Mouse (Mus musculus): ENCODE data around the gene Pla2g15. TPM values are rescaled to one million over a fixed set of nuclear protein-coding genes. Genes with fewer than 3 reads are reported as not detected.
A peak's percentile ranks its signal among the peaks of the same experiment; 100 is the strongest.

Pla2g15 gene
- polyA plus RNA-seq, 1 experiment from 2014 or later: 24.0 TPM

DNA sequence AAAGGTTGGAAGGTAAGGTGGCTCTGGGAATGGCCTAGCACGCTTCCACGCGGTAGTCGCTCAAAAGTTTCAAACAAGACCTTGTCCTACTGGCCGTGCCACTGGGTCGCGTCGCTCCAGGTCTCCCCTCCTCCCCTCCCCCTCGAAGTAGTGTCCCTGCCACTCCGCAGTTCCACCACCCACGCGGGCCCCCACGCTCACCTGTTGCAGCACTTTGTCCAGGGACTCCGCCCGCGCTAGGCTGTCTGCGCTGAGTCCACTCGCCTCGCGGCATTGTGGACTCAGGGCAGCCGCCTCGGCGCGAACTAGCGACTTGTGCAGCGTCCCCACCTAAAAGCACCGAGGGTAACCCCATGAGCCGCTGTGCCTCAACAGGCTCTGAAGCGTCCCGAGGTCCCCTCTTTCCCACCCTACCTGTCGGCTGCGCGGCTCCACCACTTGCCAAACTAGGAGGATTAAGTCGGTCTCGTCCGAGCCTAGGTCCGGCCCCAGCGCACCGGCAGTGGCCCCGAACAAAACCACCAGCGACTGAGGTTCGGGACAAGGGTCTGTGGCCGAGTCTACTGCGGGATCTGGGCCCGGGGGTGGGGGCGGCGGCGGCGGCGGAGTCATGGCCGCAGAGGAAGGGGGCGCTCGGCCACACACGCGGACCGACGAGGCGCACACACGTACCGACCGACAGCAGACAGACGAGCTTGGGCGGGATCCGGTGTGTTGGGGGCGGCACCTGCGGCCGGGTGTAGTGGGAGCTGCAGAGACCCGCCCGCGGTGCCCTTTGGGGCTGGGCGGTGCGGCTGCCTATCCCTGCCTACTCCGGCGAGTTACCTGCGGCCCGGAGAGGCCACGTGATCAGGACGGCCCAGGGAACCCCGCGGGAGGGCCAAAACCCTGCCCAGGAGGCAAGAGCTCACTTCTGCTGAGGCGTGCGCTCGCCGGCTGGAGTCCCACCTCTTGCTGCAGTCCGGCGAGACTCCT, 13.8 kb upstream of the Pla2g15 start, which contains the start of gene Esrp2:
Gene Esrp2 (minus strand): TSS at position 819 of the 975 bp plus-strand sequence.
- ATAC-seq (ENCODE audit: low FRiP score, low read depth): no peak
- 1% methylated on average over 83 of the region's 86 CpGs for WGBS
- Histone ChIP-seq H3K4me2 (peak within 1 kb of the TSS; percentile 73), H3K36me3 (no peaks in the 10 kb centered on the region), H3K4me1 (replicated peaks) (peaks cover 25% of the 10 kb centered on the region), H3K27ac (replicated peaks) (no peak within 1 kb of the TSS), H3K4me3 (peak within 1 kb of the TSS; percentile 46), H3K9me3 (no peaks in the 10 kb centered on the region), H3K27me3 (peaks cover 67% of the 10 kb centered on the region), H3K9ac (peak within 1 kb of the TSS; percentile 40)

DNA sequence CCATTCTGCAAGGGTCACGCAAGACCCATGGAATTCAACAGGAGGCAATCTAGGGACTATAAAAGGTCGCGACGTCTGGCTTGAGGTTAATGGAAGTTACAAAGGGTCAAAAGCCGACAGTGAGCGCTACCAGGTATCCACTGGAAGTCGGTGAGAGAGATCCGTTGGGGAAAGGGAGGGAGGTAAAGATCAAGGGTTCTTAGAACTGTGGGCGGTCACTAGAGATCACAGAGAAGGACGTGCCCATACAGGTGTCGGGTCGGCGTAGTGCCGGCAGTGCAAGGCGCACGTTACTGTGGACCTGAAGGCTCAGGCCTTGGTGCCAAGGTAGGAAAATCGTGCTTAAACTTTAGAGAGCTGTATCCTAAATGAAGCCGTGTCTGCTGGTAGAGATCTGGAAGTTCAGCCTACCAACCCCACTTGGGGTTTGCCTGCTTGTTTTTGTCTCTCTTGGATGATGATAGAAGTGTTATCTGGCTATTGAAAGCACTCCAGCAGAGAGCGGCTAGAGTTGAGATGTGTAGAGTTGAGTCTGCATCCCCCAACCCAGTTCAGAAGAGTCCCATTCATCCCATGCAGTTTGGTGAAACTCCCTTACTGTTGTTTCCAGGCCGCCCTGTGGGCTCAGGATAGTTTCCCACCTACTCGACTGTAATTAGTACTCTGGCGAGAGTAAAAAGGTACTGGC, 12.8 kb upstream of the Pla2g15 start:
- Histone ChIP-seq H3K36me3 (no peaks in the 10 kb centered on the region), H3K9me3 (no peaks in the 10 kb centered on the region), H3K9ac (peak overlapping the region; percentile 40), H3K4me3 (peak overlapping the region; percentile 46), H3K27ac (replicated peaks) (no peak overlapping the region), H3K4me2 (peak overlapping the region; percentile 73), H3K4me1 (replicated peaks) (peaks cover 25% of the 10 kb centered on the region), H3K27me3 (peaks cover 67% of the 10 kb centered on the region)
- WGBS: 5% methylated on average over 22 of the region's 22 CpGs
- no peak; the same call in 1 of the 2 replicates for ATAC-seq (ENCODE audit: low FRiP score, low read depth)

DNA sequence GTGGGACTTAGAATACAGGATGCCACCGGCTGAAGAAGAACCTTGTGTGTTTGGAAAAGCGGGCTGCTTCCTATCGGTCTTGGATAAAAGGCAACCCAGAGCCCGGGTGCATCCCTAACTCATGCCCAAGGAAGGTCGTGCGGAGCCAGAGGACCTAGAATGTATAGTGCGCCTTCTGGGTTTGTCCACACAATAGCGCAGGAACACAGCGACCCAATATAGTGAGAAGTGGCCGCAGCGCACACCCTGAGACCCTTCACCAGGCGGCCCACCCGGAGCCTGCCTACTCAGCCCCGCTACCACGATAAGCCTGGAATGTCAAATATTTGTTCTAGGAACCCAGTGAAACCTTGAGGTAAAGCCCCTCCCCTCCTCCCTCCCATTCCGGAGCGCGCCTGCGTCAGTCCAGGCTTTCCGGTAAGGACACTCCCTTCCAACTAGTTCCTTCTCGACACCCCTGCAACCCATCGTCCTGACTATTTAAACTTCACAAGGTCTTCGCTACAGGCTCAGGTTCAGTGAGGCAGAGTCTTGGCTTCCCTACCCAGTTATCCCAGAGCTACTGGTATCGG, 12.2 kb upstream of the Pla2g15 start:
- H3K9me3 ChIP-seq: no peaks in the 10 kb centered on the region
- peaks cover 25% of the 10 kb centered on the region for H3K4me1 ChIP-seq (replicated peaks)
- ATAC-seq (ENCODE audit: low FRiP score, low read depth): no peak
- no peak overlapping the region for H3K27ac ChIP-seq (replicated peaks)
- peak overlapping the region; percentile 40 for H3K9ac ChIP-seq
- WGBS: under 1% methylated on average over 24 of the region's 24 CpGs
- H3K4me3 ChIP-seq: peak overlapping the region; percentile 46
- H3K36me3 ChIP-seq: no peaks in the 10 kb centered on the region
- peak overlapping the region; percentile 73 for H3K4me2 ChIP-seq
- peaks cover 67% of the 10 kb centered on the region for H3K27me3 ChIP-seq

DNA sequence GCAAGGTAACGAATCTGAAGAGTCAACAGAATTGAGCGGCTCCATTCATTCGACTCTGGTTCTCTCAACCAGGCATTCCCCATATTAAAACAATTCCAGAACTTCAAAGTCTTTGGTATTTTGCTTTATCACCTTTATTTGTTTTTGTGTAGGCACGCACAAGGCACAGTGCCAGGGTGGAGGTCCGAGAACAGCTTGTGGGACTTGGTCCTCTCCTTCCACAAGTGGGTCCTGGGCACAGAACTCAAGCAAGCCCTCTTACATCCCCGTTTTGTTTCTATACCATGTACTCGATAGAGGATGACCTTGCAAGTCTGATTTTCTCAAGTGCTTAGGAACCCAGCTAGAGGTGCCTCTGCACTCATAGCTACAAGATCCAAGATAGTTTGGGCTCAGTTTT, 11.6 kb upstream of the Pla2g15 start:
- no peak for ATAC-seq (ENCODE audit: low FRiP score, low read depth)
- Histone ChIP-seq H3K4me2 (peak overlapping the region; percentile 73), H3K27ac (replicated peaks) (no peak overlapping the region), H3K4me3 (peak overlapping the region; percentile 46), H3K9me3 (no peaks in the 10 kb centered on the region), H3K27me3 (peaks cover 63% of the 10 kb centered on the region), H3K4me1 (replicated peaks) (peaks cover 25% of the 10 kb centered on the region), H3K36me3 (no peaks in the 10 kb centered on the region), H3K9ac (peak overlapping the region; percentile 40)
- WGBS: 18% methylated on average over 7 of the region's 7 CpGs

DNA sequence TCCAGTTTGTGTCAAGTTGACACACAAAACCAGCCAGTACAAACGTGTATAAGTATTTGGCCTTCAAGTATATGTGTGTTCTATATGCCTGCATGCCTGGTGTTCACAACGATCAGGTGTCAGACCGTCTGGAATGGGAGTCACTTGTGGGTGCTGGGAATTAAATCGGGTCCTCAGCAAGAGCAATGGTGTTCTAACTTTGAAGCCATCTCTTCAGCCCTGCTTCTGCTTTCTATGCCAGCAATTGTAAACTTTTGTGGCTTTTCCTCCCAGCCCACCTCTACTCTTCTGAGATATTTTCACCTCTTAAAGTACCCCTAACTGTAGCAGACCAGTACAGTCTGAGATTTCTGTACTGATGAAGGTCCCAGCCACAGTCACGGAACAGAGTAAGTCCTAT, 10.0 kb upstream of the Pla2g15 start:
- no peak overlapping the region for H3K9ac ChIP-seq
- H3K36me3 ChIP-seq: no peaks in the 10 kb centered on the region
- H3K9me3 ChIP-seq: no peaks in the 10 kb centered on the region
- WGBS: 67% methylated on average over 5 of the region's 5 CpGs
- peaks cover 25% of the 10 kb centered on the region for H3K4me1 ChIP-seq (replicated peaks)
- no peak for ATAC-seq (ENCODE audit: low FRiP score, low read depth)
- peaks cover 48% of the 10 kb centered on the region for H3K27me3 ChIP-seq
- no peak overlapping the region for H3K27ac ChIP-seq (replicated peaks)
- H3K4me2 ChIP-seq: no peak overlapping the region
- H3K4me3 ChIP-seq: no peak overlapping the region

DNA sequence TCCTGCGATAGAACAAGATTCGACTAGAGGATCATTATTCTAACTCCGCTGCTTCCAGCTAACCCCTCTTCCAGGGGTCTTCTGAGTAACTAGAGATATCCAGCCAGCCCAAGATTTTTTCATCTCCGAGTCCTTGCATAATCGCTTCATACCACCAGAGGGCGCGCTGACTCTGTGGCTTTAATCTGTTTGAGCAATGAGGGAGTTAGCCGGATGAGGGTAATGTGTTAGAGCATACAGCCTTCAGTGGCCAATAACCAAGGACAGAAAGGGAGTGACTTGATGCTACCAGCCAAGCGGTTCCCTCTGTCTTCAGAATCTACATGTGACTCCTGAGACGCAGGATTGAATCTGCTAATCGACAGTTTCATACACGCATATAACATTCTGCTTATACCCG, 9.4 kb upstream of the Pla2g15 start:
- no peaks in the 10 kb centered on the region for H3K9me3 ChIP-seq
- 0 out of 2 replicates have a peak, but pooled peaks have one; percentile 49 for ATAC-seq (ENCODE audit: low FRiP score, low read depth)
- no peak overlapping the region for H3K9ac ChIP-seq
- H3K36me3 ChIP-seq: no peaks in the 10 kb centered on the region
- no peak overlapping the region for H3K4me3 ChIP-seq
- H3K27me3 ChIP-seq: peaks cover 42% of the 10 kb centered on the region
- H3K4me2 ChIP-seq: no peak overlapping the region
- no peak overlapping the region for H3K27ac ChIP-seq (replicated peaks)
- peaks cover 23% of the 10 kb centered on the region for H3K4me1 ChIP-seq (replicated peaks)
- WGBS: 15% methylated on average over 13 of the region's 13 CpGs

DNA sequence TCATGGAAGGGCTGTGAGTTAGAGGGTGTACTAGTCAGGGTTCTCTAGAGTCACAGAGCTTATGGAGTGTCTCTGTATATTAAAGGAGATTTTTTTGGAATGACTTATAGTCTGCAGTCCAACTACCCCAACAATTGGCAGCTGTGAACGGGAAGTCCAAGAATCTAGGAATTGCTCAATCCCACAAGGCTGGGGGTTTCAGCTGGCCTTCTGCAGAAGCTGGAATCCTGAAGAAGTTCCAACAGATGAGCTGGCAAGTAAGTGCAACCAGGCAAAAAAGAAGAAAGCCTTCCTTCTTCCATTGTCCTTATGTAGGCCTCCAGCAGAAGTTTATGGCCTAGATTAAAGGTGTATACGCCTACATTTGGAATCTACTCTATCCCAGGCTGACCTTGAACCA, 4.9 kb upstream of the Pla2g15 start:
- no peak overlapping the region for H3K4me2 ChIP-seq
- H3K27me3 ChIP-seq: no peaks in the 10 kb centered on the region
- H3K4me1 ChIP-seq (replicated peaks): peaks cover 3% of the 10 kb centered on the region
- H3K36me3 ChIP-seq: no peaks in the 10 kb centered on the region
- no peak overlapping the region for H3K27ac ChIP-seq (replicated peaks)
- 97% methylated on average over 2 of the region's 2 CpGs for WGBS
- H3K9ac ChIP-seq: no peak overlapping the region
- no peak overlapping the region for H3K4me3 ChIP-seq
- no peaks in the 10 kb centered on the region for H3K9me3 ChIP-seq
- no peak for ATAC-seq (ENCODE audit: low FRiP score, low read depth)

DNA sequence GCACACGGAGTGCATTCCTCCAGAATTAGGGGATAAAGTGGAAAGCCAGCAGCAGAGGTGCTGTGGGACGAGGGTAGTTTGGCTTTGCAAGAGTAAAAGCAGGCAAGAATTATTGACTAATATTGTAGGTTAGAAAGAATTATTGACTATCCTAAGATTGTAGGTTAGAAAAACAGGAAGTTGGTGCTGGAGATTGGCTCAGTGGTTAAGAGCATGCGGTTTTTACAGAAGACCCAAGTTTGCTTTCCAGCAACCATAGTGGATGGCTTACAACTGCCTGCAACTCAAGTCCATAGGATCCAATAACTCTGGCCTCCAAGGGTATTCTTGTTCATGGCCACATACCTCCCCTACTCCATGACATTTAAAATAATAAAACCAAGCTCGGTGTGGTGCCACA, 4.2 kb upstream of the Pla2g15 start:
- Histone ChIP-seq H3K4me2 (no peak overlapping the region), H3K36me3 (no peaks in the 10 kb centered on the region), H3K4me1 (replicated peaks) (peaks cover 8% of the 10 kb centered on the region), H3K9ac (no peak overlapping the region), H3K27ac (replicated peaks) (no peak overlapping the region), H3K4me3 (no peak overlapping the region), H3K27me3 (no peaks in the 10 kb centered on the region), H3K9me3 (no peaks in the 10 kb centered on the region)
- WGBS: 92% methylated on average over 4 of the region's 4 CpGs
- no peak for ATAC-seq (ENCODE audit: low FRiP score, low read depth)

DNA sequence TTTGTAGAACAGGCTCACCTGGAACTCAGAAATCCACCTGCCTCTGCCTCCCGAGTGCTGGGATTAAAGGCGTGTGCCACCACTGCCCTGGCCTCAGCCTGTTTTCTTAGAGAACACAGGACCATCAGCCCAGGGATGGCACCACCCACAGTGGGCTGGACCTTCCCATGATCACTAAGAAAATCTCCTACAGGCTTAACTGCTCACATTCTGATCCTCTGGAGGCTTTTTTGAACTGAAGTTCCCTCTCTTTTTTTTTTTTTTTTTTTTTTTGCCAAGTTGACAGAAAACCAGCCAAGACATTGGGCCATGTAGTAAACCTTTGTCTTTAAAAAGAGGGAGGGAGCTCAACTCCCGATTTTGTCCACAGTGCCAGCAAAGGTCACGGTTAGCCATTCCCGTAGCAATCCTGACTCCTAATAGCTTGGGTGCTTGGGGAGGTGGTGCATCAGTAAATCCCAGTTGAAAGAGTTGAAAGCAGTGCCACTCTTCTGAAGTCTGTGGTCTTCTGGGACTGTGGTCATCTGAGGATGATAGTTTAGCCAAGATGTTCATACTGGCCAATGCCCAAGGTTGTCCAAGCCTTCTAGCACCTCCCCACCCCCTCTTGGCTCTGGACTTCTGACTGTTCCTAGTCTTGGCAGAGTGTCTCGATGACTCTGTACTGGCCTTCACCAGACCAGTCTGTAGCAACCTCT, 2.2 kb upstream of the Pla2g15 start:
- no peaks in the 10 kb centered on the region for H3K9me3 ChIP-seq
- H3K27ac ChIP-seq (replicated peaks): no peak overlapping the region
- no peak overlapping the region for H3K4me2 ChIP-seq
- H3K4me1 ChIP-seq (replicated peaks): peaks cover 19% of the 10 kb centered on the region
- no peaks in the 10 kb centered on the region for H3K27me3 ChIP-seq
- WGBS: 86% methylated on average over 6 of the region's 6 CpGs
- no peak overlapping the region for H3K9ac ChIP-seq
- H3K36me3 ChIP-seq: no peaks in the 10 kb centered on the region
- no peak overlapping the region for H3K4me3 ChIP-seq
- ATAC-seq (ENCODE audit: low FRiP score, low read depth): no peak

DNA sequence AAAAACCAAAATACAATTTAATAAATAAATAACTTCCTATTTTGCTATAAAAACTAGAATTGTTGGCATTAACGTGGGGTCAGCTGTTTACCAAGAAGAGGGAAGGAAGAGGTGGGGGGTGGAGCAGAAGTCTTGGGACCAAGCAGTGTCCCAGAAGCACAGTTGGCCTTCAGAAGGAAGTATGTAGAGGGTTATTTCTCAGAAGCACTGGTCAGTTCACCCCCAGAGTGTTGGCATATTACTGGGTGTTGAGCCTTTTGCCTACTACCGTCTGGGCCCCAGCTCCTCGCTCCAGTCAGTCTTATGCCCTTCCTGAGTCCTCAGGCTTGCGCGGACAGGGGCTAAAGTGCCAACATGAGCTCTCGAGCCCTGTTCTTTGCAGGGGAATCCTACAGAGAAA, 1.2 kb upstream of the Pla2g15 start:
- Histone ChIP-seq H3K27me3 (no peaks in the 10 kb centered on the region), H3K4me3 (no peak overlapping the region), H3K4me1 (replicated peaks) (peaks cover 19% of the 10 kb centered on the region), H3K27ac (replicated peaks) (no peak overlapping the region), H3K9ac (no peak overlapping the region), H3K36me3 (no peaks in the 10 kb centered on the region), H3K4me2 (no peak overlapping the region), H3K9me3 (no peaks in the 10 kb centered on the region)
- whole genome bisulfite sequencing: 93% methylated on average over 6 of the region's 6 CpGs
- no peak for ATAC-seq (ENCODE audit: low FRiP score, low read depth)

DNA sequence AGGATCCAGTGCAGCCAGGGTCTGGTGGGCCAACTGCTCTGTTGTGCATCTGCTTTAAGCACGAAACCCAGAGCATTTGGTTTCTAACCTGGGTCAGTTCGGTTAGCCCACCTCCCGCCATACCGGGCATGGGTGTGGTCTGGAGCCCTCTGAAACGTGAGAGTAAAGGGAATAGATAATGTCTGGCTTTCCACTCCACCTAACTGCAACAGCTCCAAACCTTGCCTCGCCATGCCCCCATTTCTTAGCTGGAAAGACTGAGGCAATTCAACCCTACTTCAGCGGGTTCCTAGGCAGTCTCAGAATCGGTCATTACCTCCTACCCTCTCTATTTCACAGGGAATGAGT, 428 bp downstream of the Pla2g15 start:
- Histone ChIP-seq H3K4me2 (peak overlapping the region; percentile 78), H3K4me3 (peak overlapping the region; percentile 90), H3K9ac (peak overlapping the region; percentile 85), H3K36me3 (peaks cover 6% of the 10 kb centered on the region), H3K9me3 (no peaks in the 10 kb centered on the region), H3K27ac (replicated peaks) (peak overlapping the region; percentile 75), H3K4me1 (replicated peaks) (peaks cover 19% of the 10 kb centered on the region), H3K27me3 (no peaks in the 10 kb centered on the region)
- no peak for ATAC-seq (ENCODE audit: low FRiP score, low read depth)
- 20% methylated on average over 8 of the region's 8 CpGs for WGBS

Data from hindbrain, embryonic 15.5 days (tissue).